Mouse (Mus musculus) liver, embryonic 14.5 days (tissue): ENCODE results near the gene Nim1k. TPM values are rescaled to one million over a fixed set of nuclear protein-coding genes. Genes with fewer than 3 reads are reported as not detected.
A peak's percentile ranks its signal among the peaks of the same experiment; 100 is the strongest.
"Not testable (repeated sequence)": the region's sequence is repeated elsewhere in the genome, so short reads cannot be mapped to it uniquely, and the experiment has no call there.

Source experiments
- ATAC-seq: fragments of 200-750 bp; cut with Nextera tagmentation; 2 replicates; pipeline ENCODE4 v1.8.0; 2017; ENCODE audit warnings: moderate number of reproducible peaks, mild to moderate bottlenecking, moderate library complexity; ENCODE audit not compliant: insufficient read depth
- DNase-seq, 3 experiments: peaks; one replicate each; pipeline ENCODE4 v3.0.0-alpha.2; 2012 to 2013; ENCODE audit warnings: low read depth in 3 of 3, low spot score in 3 of 3
- H3K27ac ChIP-seq: fragments of 300-500 bp; sonication (generic); 2 replicates; pipeline ENCODE4 v1.5.1; 2014; ENCODE audit warnings: moderate library complexity, mild to moderate bottlenecking, control low read depth, inconsistent platforms
- H3K27me3 ChIP-seq: fragments of 300-500 bp; sonication (generic); 2 replicates; pipeline ENCODE4 v1.6.1; 2014; ENCODE audit warnings: mild to moderate bottlenecking, low read length, moderate library complexity; ENCODE audit not compliant: control insufficient read depth, insufficient read depth
- H3K36me3 ChIP-seq: fragments of 300-500 bp; sonication (generic); replicated peaks from 2 replicates; pipeline ENCODE4 v1.6.1; 2014; ENCODE audit warnings: low read depth; ENCODE audit not compliant: control insufficient read depth, insufficient read depth
- H3K4me1 ChIP-seq, 2 experiments: fragments of 200-500 bp in 1 of 2; fragments of 300-500 bp in 1 of 2; sonication (generic) in 1 of 2; replicated peaks; 2 replicates each; pipeline ENCODE4 v1.6.1; 2012 to 2014; ENCODE audit warnings: antibody characterized with exemption in 1 of 2, inconsistent platforms in 1 of 2, low read length in 1 of 2; ENCODE audit not compliant: control insufficient read depth in 2 of 2, insufficient read depth in 2 of 2
- H3K4me2 ChIP-seq: fragments of 300-500 bp; sonication (generic); 2 replicates; pipeline ENCODE4 v1.6.1; 2014; ENCODE audit warnings: low read depth, mild to moderate bottlenecking, control low read depth, moderate library complexity
- H3K4me3 ChIP-seq, 2 experiments: fragments of 200-500 bp in 1 of 2; fragments of 300-500 bp in 1 of 2; sonication (generic) in 1 of 2; 2 replicates each; pipeline ENCODE4 v1.5.1; 2012 to 2014; ENCODE audit warnings: low read depth in 2 of 2, low read length in 2 of 2, mild to moderate bottlenecking in 2 of 2, control low read depth in 1 of 2, inconsistent platforms in 1 of 2, moderate library complexity in 1 of 2; ENCODE audit not compliant: insufficient read depth in 1 of 2
- H3K9ac ChIP-seq: fragments of 300-500 bp; sonication (generic); replicated peaks from 2 replicates; pipeline ENCODE4 v1.6.1; 2014; ENCODE audit warnings: mild to moderate bottlenecking, control low read depth, moderate library complexity
- H3K9me3 ChIP-seq: fragments of 300-500 bp; sonication (generic); 2 replicates; pipeline ENCODE4 v1.6.1; 2016; ENCODE audit warnings: low read length, mixed read lengths; ENCODE audit not compliant: control insufficient read depth
- CTCF ChIP-seq: IDR thresholded peaks from 2 replicates; pipeline ENCODE4 v1.5.1; 2016; ENCODE audit warnings: antibody characterized with exemption, low read depth, control low read depth
- EP300 ChIP-seq: IDR thresholded peaks from 2 replicates; pipeline ENCODE4 v1.6.1; 2016; ENCODE audit warnings: antibody characterized with exemption, low read depth
- WGBS: fragments of 180-500 bp; shearing (Covaris S2); extraction: QIAGEN DNeasy Blood & Tissue Kit; methylation state at CpG from one replicate; pipeline ENCODE4 v1.1.7; 2014; ENCODE audit not compliant: insufficient replicate concordance; 5-methylcytosine and 5-hydroxymethylcytosine counted together
- polyA plus RNA-seq, 2 experiments: library from polyadenylated mRNA; depleted of rRNA in 1 of 2; stranded (reverse) in 1 of 2; unstranded in 1 of 2; fragments of >200 nt; fragmentation: Nextera tagmentation in 1 of 2; extraction: Ambion mirVana in 1 of 2; gene quantifications; 2 replicates each; pipeline versions ENCODE4 v1.2.1 to v1.2.3; 2012 to 2014

The Nim1k gene
- polyA plus RNA-seq, 2 experiments: 0.02 to 0.13 TPM

DNA sequence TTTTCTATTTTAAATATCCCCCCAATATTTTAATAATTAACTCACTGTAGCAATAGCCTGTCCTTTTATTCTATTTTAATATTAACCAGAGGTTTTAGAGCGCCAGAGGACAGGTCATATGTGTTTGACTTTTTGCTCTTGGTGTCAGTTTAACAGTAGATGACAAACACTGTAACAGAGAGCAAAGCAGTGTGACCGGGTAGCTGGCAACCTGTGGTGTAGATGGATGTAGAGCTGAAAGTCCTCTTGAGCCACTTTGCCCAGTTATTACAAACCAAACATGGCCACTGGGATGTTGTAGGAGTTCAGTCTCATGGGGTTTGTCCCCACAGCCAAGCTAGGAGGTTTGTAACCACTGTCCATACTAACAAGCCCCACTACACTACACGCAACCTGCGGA, 57.2 kb downstream of the Nim1k start:
- ATAC-seq: no peak
- no peak overlapping the region for H3K9ac ChIP-seq
- TF ChIP-seq EP300 (no peak), CTCF (no peak)
- no peak overlapping the region for H3K4me3 ChIP-seq
- no peak for DNase-seq
- no peaks in the 10 kb centered on the region for H3K27me3 ChIP-seq
- H3K36me3 ChIP-seq: peaks cover 4% of the 10 kb centered on the region
- H3K4me2 ChIP-seq: no peak overlapping the region
- 69% methylated on average over 4 of the region's 4 CpGs for WGBS
- no peak overlapping the region for H3K27ac ChIP-seq
- H3K4me1 ChIP-seq: 0 out of 4 replicates have a peak, but pooled peaks cover 2% of the 10 kb centered on the region in 2 experiments
- H3K9me3 ChIP-seq: no peaks in the 10 kb centered on the region

DNA sequence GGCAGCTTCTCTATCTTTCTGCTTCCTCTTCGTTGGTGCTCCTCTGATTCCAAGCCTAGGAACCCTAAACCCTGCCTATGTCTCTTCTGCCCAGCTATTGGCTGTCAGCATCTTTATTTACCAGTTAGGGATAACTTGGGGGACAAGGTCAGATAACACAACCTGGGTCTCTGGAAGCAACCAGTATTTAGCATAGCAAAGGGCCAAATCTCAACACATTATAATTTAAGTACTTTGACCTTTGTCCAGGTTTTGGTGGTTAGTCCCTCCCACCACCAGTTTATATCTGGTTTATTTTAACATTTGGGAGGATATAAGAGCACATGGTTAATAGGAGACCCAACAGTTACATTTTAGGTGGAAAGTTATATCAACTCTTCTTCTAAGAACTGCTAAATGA, 59.2 kb downstream of the Nim1k start:
- H3K27ac ChIP-seq: no peak overlapping the region
- H3K9ac ChIP-seq: no peak overlapping the region
- H3K36me3 ChIP-seq: peaks cover 4% of the 10 kb centered on the region
- no peak for ATAC-seq
- no peaks in the 10 kb centered on the region for H3K27me3 ChIP-seq
- no peaks in the 10 kb centered on the region for H3K9me3 ChIP-seq
- no peak for TF ChIP-seq EP300
- no peak for TF ChIP-seq CTCF
- no peak overlapping the region for H3K4me3 ChIP-seq
- H3K4me2 ChIP-seq: no peak overlapping the region
- WGBS: 54% methylated on average over 1 of the region's 1 CpGs
- peaks cover 2 to 4% of the 10 kb centered on the region in 2 experiments; a peak in 2 of 4 replicates for H3K4me1 ChIP-seq
- no peak for DNase-seq

DNA sequence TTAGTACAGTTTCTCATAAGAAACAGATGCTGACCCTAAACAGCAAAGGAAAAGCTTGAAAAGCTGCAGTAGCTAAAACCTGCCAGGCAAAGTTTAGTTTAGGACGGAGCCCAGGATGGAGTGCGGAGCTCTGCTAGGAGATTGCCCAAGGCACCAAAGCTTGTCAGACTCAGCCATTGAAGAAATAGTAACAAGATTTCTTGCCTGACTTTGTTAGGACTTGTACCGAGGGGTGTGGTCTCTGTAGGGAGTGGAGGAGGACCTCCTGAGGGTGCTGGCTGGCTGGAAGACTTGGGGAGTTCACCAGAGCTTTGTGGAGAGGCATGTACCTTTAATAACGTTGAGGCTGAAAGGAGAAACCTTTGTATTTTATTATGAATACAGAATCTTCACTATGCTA, 60.0 kb downstream of the Nim1k start:
- TF ChIP-seq CTCF: no peak
- no peak for TF ChIP-seq EP300
- Histone ChIP-seq H3K27me3 (no peaks in the 10 kb centered on the region), H3K27ac (no peak overlapping the region), H3K36me3 (peaks cover 2% of the 10 kb centered on the region), H3K9ac (no peak overlapping the region), H3K4me3 (no peak overlapping the region), H3K4me2 (no peak overlapping the region), H3K9me3 (no peaks in the 10 kb centered on the region), H3K4me1 (peaks cover 6 to 11% of the 10 kb centered on the region in 2 experiments)
- ATAC-seq (no peak), DNase-seq (no peak)
- 67% methylated on average over 4 of the region's 4 CpGs for WGBS

DNA sequence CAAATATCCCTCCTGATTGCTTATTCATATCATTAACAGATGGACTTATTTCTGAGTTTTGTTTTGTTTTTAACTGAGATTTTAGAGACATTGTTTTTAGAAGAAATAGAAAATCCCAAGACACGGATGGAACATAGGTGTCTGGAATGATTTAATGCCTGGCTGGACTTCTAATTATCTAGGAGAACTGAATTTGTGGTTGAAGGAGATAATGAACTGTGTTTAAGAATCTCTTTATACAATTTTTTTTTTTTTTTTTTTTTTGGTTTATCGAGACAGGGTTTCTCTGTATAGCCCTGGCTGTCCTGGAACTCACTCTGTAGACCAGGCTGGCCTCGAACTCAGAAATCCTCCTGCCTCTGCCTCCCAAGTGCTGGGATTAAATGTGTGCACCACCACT, 63.7 kb downstream of the Nim1k start:
- ATAC-seq, H3K9me3 ChIP-seq, H3K27ac ChIP-seq, DNase-seq, H3K27me3 ChIP-seq, H3K36me3 ChIP-seq, H3K9ac ChIP-seq: not testable (repeated sequence)
- peak overlapping the region; percentile 82 for H3K4me2 ChIP-seq
- H3K4me3 ChIP-seq: peak overlapping the region in 1 of 2 experiments; percentile 69; a peak in 2 of 4 replicates
- 62% methylated on average over 3 of the region's 3 CpGs for WGBS
- peaks cover 6 to 11% of the 10 kb centered on the region in 2 experiments for H3K4me1 ChIP-seq

DNA sequence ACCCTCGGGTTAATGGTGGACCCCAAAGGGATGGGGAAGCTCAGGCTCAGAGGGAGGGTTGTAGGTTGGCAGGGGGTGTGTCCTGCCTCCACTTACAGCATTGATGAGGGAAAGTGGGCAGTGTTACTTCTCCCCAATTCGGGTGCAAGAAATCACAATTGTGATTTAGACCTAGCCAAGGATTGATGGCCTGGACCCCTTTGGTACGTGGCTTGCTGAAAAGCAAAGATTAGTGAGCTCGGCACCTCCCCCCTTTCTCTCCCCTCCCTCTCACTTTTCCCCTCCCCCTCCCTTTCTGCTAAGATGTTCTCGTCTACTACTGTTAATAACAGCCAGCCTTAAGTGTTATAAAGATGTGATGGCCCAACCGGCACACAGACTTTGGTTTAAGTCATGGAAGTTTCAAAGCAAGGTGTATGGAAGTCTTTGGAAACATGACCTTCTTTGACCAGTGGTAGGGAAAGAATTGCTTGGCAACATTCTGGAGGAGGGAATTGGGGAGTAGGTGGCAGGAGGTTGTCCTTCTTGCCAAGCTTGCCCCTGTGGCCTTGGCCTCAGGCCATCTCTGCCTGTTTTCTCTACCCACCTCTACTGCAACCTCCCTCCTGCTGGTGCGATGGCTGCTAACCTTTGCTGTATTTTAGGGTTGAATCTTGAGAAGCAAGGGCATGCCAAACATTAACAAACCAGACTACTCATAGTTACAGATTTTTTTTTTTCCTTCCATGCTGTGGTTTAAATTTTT, 64.6 kb downstream of the Nim1k start:
- DNase-seq: no peak
- Histone ChIP-seq H3K36me3 (no peaks in the 10 kb centered on the region), H3K4me1 (peaks cover 6 to 11% of the 10 kb centered on the region in 2 experiments), H3K4me2 (peak overlapping the region; percentile 82), H3K27me3 (no peaks in the 10 kb centered on the region), H3K9ac (peak overlapping the region; percentile 74), H3K27ac (no peak overlapping the region), H3K9me3 (no peaks in the 10 kb centered on the region), H3K4me3 (peak overlapping the region; percentile 69 to 80)
- TF ChIP-seq CTCF: no peak
- 10% methylated on average over 7 of the region's 7 CpGs for WGBS
- no peak for ATAC-seq
